In the genomic region with DNA sequence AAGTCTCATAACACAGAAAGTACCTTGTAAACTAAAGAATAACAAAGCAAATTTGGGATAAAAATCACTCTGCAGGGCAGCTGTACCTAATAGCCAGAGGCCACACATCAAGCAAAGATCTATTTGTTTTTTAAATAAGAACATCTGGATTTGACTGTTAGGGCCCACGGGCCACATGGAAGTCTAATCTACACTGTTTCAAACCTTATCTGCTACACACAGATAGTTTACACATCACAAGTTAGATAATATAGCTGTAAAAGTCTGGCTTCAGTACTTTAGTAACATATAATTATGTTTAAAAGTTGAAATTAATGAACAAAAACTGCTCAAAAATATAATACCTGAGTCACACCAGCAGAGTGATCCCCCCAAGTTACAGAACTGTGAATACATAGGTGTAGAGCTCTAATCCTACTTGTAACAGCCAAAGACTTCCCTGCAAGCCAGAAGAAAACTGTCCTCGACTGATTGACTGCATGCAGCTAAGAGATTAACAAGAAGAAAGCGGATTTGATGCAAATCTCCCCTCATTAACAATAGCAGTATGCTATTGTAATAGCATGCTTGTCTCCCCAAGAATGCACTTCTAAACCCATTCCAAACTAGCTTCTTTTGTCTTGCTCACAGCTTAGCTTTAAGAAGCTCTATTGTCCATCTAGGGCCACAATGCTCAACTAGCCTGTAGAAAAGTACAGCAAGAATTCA, we compare ENCODE assay signal across 1 mouse cellular context.
TF ChIP-seq lines count a peak whose summit lies in the region.

No protein-coding gene starts in this region.

TF ChIP-seq in MEL, 35 proteins besides CTCF, POLR2A, EP300 and RAD21:
- TF ChIP-seq POLR2AphosphoS2 (IDR thresholded peaks at IDR 0.05; ENCODE audit: low read length) (0 out of 2 replicates have a peak, but pooled peaks have one; percentile 18), SIN3A (IDR thresholded peaks at IDR 0.05; ENCODE audit: low read length) (peak; percentile 41; the same call in 1 of the 2 replicates), TCF12 (IDR thresholded peaks at IDR 0.05; ENCODE audit: low read depth, low read length) (peak; percentile 92), USF1 (IDR thresholded peaks at IDR 0.05; ENCODE audit: low read depth, low read length) (no peak), GATA1 (IDR thresholded peaks at IDR 0.05; ENCODE audit: low read depth, low read length) (peak; percentile 91), NELFE (IDR thresholded peaks at IDR 0.05; ENCODE audit: low read depth, low read length) (no peak), E2F4 (IDR thresholded peaks at IDR 0.05; ENCODE audit: borderline replicate concordance, low read depth, low read length) (no peak), TAL1 (IDR thresholded peaks at IDR 0.05; ENCODE audit: low read length) (peak; percentile 57), UBTF (IDR thresholded peaks at IDR 0.05; ENCODE audit: borderline replicate concordance, insufficient read depth, low read depth, low read length) (no peak), MYC (IDR thresholded peaks at IDR 0.05; ENCODE audit: low read depth, low read length) (peak; percentile 82; the same call in 1 of the 2 replicates), MYB (IDR thresholded peaks at IDR 0.05; ENCODE audit: low read depth, low read length) (peak; percentile 58; the same call in 1 of the 2 replicates), SMC3 (IDR thresholded peaks at IDR 0.05; ENCODE audit: low read depth, low read length) (no peak), MEF2A (IDR thresholded peaks at IDR 0.05; ENCODE audit: extremely low read depth, insufficient replicate concordance, low read depth, low read length, poor library complexity, severe bottlenecking) (no peak), USF2 (IDR thresholded peaks at IDR 0.05; ENCODE audit: borderline replicate concordance in 1 of 2, insufficient read depth in 1 of 2, low read depth in 1 of 2, low read length in 2 of 2) (no peak), HCFC1 (IDR thresholded peaks at IDR 0.05; ENCODE audit: low read depth, low read length) (no peak), MAZ (IDR thresholded peaks at IDR 0.05; ENCODE audit: low read depth, low read length) (no peak; the same call in 1 of the 2 replicates), MAX (IDR thresholded peaks at IDR 0.05; ENCODE audit: low read length) (peak; percentile 65; the same call in 1 of the 2 replicates), BHLHE40 (IDR thresholded peaks at IDR 0.05; ENCODE audit: borderline replicate concordance, low read depth, low read length) (no peak), MAFK (IDR thresholded peaks at IDR 0.05; ENCODE audit: borderline replicate concordance, low read depth, low read length) (no peak), RCOR1 (IDR thresholded peaks at IDR 0.05; ENCODE audit: low read depth, low read length) (peak; percentile 38; the same call in 1 of the 2 replicates), MXI1 (IDR thresholded peaks at IDR 0.05; ENCODE audit: low read depth, low read length) (peak; percentile 57), ZC3H11A (IDR thresholded peaks at IDR 0.05; ENCODE audit: low read depth, low read length) (no peak), GABPA (IDR thresholded peaks at IDR 0.05; ENCODE audit: low read depth, low read length) (no peak), CHD2 (IDR thresholded peaks at IDR 0.05; ENCODE audit: low read length) (no peak), ETS1 (IDR thresholded peaks at IDR 0.05; ENCODE audit: low read depth, low read length) (peak; percentile 78), POLR2AphosphoS5 (IDR thresholded peaks at IDR 0.05; ENCODE audit: borderline replicate concordance, low read depth, low read length) (no peak)
